Mouse (Mus musculus): ENCODE results near the gene Mtif2.

- TF ChIP-seq GATA1 (IDR thresholded peaks at IDR 0.05; ENCODE audit: low read length) (no peak), TAL1 (IDR thresholded peaks at IDR 0.05; ENCODE audit: low read length) (no peak)
Observed at GRCm38 (mm10) chr11:29560452-29560851, 34.2 kb downstream of the Mtif2 start.

Data from erythroblast, embryonic 14.5 days (primary cell).